Mouse (Mus musculus) left cerebral cortex, adult 2 months (tissue): ENCODE measurements around the gene Osr1. TPM values are rescaled to one million over a fixed set of nuclear protein-coding genes. Genes with fewer than 3 reads are reported as not detected.

Source experiments
- DNase-seq, 2 experiments: peaks; one replicate each; pipeline ENCODE4 v3.0.0; 2021 to 2022; ENCODE audit warnings: low spot score in 2 of 2, mixed read lengths in 1 of 2; ENCODE audit errors: extremely low spot score in 1 of 2
- H3K27ac ChIP-seq: fragments of 200-600 bp; 2 replicates; pipeline ENCODE4 v1.8.1; 2022
- H3K4me3 ChIP-seq: fragments of 200-600 bp; 2 replicates; pipeline ENCODE4 v1.8.1; 2022
- CTCF ChIP-seq: fragments of 200-600 bp; IDR thresholded peaks from 2 replicates; pipeline ENCODE4 v1.8.1; 2022; ENCODE audit warnings: antibody characterized with exemption, mild to moderate bottlenecking, moderate library complexity
- intact Hi-C: fragments of 180-260 bp; cut with DNase I; formaldehyde crosslinking; loops from one replicate; pipeline ENCODE4 v1.15.1; 2025
- total RNA-seq, 2 experiments: library from RNA; stranded (reverse); gene quantifications; 2 replicates each; pipeline ENCODE4 v1.2.3; 2021

Osr1 gene
- total RNA-seq, 2 experiments from 2014 or later: 2.8 to 3.9 TPM

- DNase-seq: no peak
- Histone ChIP-seq H3K4me3 (no peak overlapping the region), H3K27ac (no peak overlapping the region)
- no peak for TF ChIP-seq CTCF
- intact Hi-C loops: no loop called here
Measured at GRCm38 (mm10) chr12:9591141-9591540, 21.2 kb downstream of the Osr1 start.

GRCm38 (mm10) chr12:9598219-9598618 lies 28.3 kb downstream of the Osr1 start:
- DNase-seq: no peak
- Histone ChIP-seq H3K4me3 (no peak overlapping the region), H3K27ac (no peak overlapping the region)
- TF ChIP-seq CTCF: no peak
- intact Hi-C loops: no loop called here
